Mouse (Mus musculus): Measurements from ENCODE around the gene Olfr761. TPM values are rescaled to one million over a fixed set of nuclear protein-coding genes. Genes with fewer than 3 reads are reported as not detected.
"Not testable (repeated sequence)": the region's sequence is repeated elsewhere in the genome, so short reads cannot be mapped to it uniquely, and the experiment has no call there.

The Olfr761 gene
- not detected in 2 replicates for total RNA-seq (2012; rRNA removed)

DNA sequence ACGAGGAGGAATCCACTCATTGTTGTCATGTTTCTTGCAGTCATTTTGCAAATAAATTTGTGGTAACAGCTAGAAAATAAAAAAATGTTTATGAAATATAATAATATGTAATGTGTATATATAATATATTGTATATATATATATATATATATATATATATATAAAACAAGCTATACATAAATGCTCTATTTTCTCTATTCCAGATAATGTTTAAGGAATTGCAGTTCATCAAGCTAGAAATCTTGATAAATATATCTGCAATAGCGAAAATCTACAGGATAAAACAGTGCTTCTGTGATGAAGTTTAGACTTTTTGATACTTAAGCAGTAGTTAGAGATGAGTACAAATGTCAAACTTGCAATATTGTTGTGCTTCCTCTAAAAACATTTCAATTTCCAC is at the start of gene Olfr761:
TSS of gene Olfr761 (minus strand) at position 101 of the 400 bp plus-strand sequence.
- H3K4me3 ChIP-seq (ENCODE audit: insufficient read depth in 1 of 2, low read depth in 1 of 2, low read length in 2 of 2, poor library complexity in 1 of 2, severe bottlenecking in 1 of 2): no peak within 1 kb of the TSS
- no peaks in the 10 kb centered on the region for H3K9me3 ChIP-seq (ENCODE audit: control insufficient read depth, insufficient read depth, low read depth, low read length)
- TF ChIP-seq ZC3H11A (IDR thresholded peaks at IDR 0.05; ENCODE audit: borderline replicate concordance, low read depth, low read length) (no peak), ZNF384 (IDR thresholded peaks at IDR 0.05; ENCODE audit: low read depth, low read length) (no peak), CHD2 (IDR thresholded peaks at IDR 0.05; ENCODE audit: low read depth, low read length) (no peak), HCFC1 (IDR thresholded peaks at IDR 0.05; ENCODE audit: borderline replicate concordance, insufficient read depth, low read length) (no peak), MAFK (IDR thresholded peaks at IDR 0.05; ENCODE audit: insufficient read depth, low read depth, low read length) (no peak)
- H3K9ac ChIP-seq (ENCODE audit: insufficient read depth, low read depth, low read length, poor library complexity, severe bottlenecking): no peak within 1 kb of the TSS
- no peaks in the 10 kb centered on the region for H3K36me3 ChIP-seq (ENCODE audit: control insufficient read depth, insufficient read depth, low read length, poor library complexity, severe bottlenecking)
- H3K27ac ChIP-seq (ENCODE audit: insufficient read depth, low read depth, low read length, poor library complexity, severe bottlenecking): no peak within 1 kb of the TSS
- no peaks in the 10 kb centered on the region for H3K4me1 ChIP-seq (ENCODE audit: control insufficient read depth in 2 of 2, insufficient read depth in 2 of 2, low read length in 2 of 2, poor library complexity in 1 of 2)
- in situ Hi-C loops (cut with MboI; ENCODE audit: low sequenced_read_pairs in 2 of 2, unreplicated experiment in 2 of 2): no loop called here
- DNase-seq (ENCODE audit: low read depth, low spot score): no peak

GRCm38 (mm10) chr17:37995635-37996307 is 42.9 kb upstream of the Olfr761 start:
- in situ Hi-C loops (cut with MboI; ENCODE audit: low sequenced_read_pairs in 2 of 2, unreplicated experiment in 2 of 2): no loop called here
- peak overlapping the region; percentile 87 for H3K9ac ChIP-seq (ENCODE audit: insufficient read depth, low read depth, low read length, poor library complexity, severe bottlenecking)
- H3K4me1 ChIP-seq (ENCODE audit: control insufficient read depth in 2 of 2, insufficient read depth in 2 of 2, low read length in 2 of 2, poor library complexity in 1 of 2): peaks cover 0 to 2% of the 10 kb centered on the region in 2 experiments; a peak in 2 of 4 replicates
- H3K4me3 ChIP-seq (ENCODE audit: insufficient read depth in 1 of 2, low read depth in 1 of 2, low read length in 2 of 2, poor library complexity in 1 of 2, severe bottlenecking in 1 of 2): peak overlapping the region; percentile 90 to 93
- H3K27ac ChIP-seq (ENCODE audit: insufficient read depth, low read depth, low read length, poor library complexity, severe bottlenecking): peak overlapping the region; percentile 88
- no peaks in the 10 kb centered on the region; the same call in 1 of the 2 replicates for H3K36me3 ChIP-seq (ENCODE audit: control insufficient read depth, insufficient read depth, low read length, poor library complexity, severe bottlenecking)
- peak; percentile 86 for DNase-seq (ENCODE audit: low read depth, low spot score)
- no peaks in the 10 kb centered on the region for H3K9me3 ChIP-seq (ENCODE audit: control insufficient read depth, insufficient read depth, low read depth, low read length)
- no peak for TF ChIP-seq ZC3H11A (IDR thresholded peaks at IDR 0.05; ENCODE audit: borderline replicate concordance, low read depth, low read length)
- TF ChIP-seq CHD2 (IDR thresholded peaks at IDR 0.05; ENCODE audit: low read depth, low read length): peak; percentile 90

- Histone ChIP-seq H3K36me3 (ENCODE audit: control insufficient read depth, insufficient read depth, low read length, poor library complexity, severe bottlenecking) (no peaks in the 10 kb centered on the region), H3K27ac (ENCODE audit: insufficient read depth, low read depth, low read length, poor library complexity, severe bottlenecking) (peak overlapping the region; percentile 78; the same call in 1 of the 2 replicates), H3K4me3 (ENCODE audit: insufficient read depth in 1 of 2, low read depth in 1 of 2, low read length in 2 of 2, poor library complexity in 1 of 2, severe bottlenecking in 1 of 2) (no peak overlapping the region), H3K9ac (ENCODE audit: insufficient read depth, low read depth, low read length, poor library complexity, severe bottlenecking) (no peak overlapping the region), H3K4me1 (ENCODE audit: control insufficient read depth in 2 of 2, insufficient read depth in 2 of 2, low read length in 2 of 2, poor library complexity in 1 of 2) (no peaks in the 10 kb centered on the region; a peak in 1 of 4 replicates), H3K9me3 (ENCODE audit: control insufficient read depth, insufficient read depth, low read depth, low read length) (no peaks in the 10 kb centered on the region)
- DNase-seq (ENCODE audit: low read depth, low spot score): peak; percentile 78
- in situ Hi-C loops (cut with MboI; ENCODE audit: low sequenced_read_pairs in 2 of 2, unreplicated experiment in 2 of 2): no loop called here
- TF ChIP-seq CHD2 (IDR thresholded peaks at IDR 0.05; ENCODE audit: low read depth, low read length) (peak; percentile 78), MAFK (IDR thresholded peaks at IDR 0.05; ENCODE audit: insufficient read depth, low read depth, low read length) (no peak)
Observed at GRCm38 (mm10) chr17:37990453-37990961, 37.6 kb upstream of the Olfr761 start.

GRCm38 (mm10) chr17:37973591-37973990 is 20.7 kb upstream of the Olfr761 start:
- TF ChIP-seq ZC3H11A (IDR thresholded peaks at IDR 0.05; ENCODE audit: borderline replicate concordance, low read depth, low read length) (no peak), HCFC1 (IDR thresholded peaks at IDR 0.05; ENCODE audit: borderline replicate concordance, insufficient read depth, low read length) (no peak), ZNF384 (IDR thresholded peaks at IDR 0.05; ENCODE audit: low read depth, low read length) (no peak), MAFK (IDR thresholded peaks at IDR 0.05; ENCODE audit: insufficient read depth, low read depth, low read length) (no peak), CHD2 (IDR thresholded peaks at IDR 0.05; ENCODE audit: low read depth, low read length) (no peak)
- Histone ChIP-seq H3K4me1 (ENCODE audit: control insufficient read depth in 2 of 2, insufficient read depth in 2 of 2, low read length in 2 of 2, poor library complexity in 1 of 2) (no peaks in the 10 kb centered on the region), H3K9ac (ENCODE audit: insufficient read depth, low read depth, low read length, poor library complexity, severe bottlenecking) (no peak overlapping the region), H3K4me3 (ENCODE audit: insufficient read depth in 1 of 2, low read depth in 1 of 2, low read length in 2 of 2, poor library complexity in 1 of 2, severe bottlenecking in 1 of 2) (no peak overlapping the region), H3K27ac (ENCODE audit: insufficient read depth, low read depth, low read length, poor library complexity, severe bottlenecking) (no peak overlapping the region), H3K36me3 (ENCODE audit: control insufficient read depth, insufficient read depth, low read length, poor library complexity, severe bottlenecking) (no peaks in the 10 kb centered on the region), H3K9me3 (ENCODE audit: control insufficient read depth, insufficient read depth, low read depth, low read length) (no peaks in the 10 kb centered on the region)
- in situ Hi-C loops (cut with MboI; ENCODE audit: low sequenced_read_pairs in 2 of 2, unreplicated experiment in 2 of 2): no loop called here
- DNase-seq (ENCODE audit: low read depth, low spot score): no peak

DNA sequence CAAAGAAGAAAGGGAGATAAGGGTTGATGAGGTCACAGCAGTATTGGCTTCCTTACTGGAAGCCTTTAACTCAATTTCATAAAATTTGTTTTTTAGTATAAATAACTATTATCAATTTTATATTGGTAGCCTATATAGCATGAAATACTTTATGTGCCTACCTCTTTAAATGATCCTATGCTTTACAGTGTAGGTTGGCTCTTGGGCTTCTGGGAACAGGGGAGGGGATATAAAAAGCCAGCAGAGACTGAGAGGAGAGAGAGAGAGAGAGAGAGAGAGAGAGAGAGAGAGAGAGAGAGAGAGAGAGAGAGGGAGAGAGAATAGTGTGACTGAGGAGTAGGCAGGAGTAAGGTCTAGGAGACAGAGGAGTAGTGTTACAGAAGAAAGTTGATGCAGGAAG is 32.6 kb downstream of the Olfr761 start, which contains the start of gene Olfr128:
TSS of gene Olfr128 (plus strand) at position 301 of the 400 bp plus-strand sequence.
- Histone ChIP-seq H3K4me1 (ENCODE audit: control insufficient read depth in 2 of 2, insufficient read depth in 2 of 2, low read length in 2 of 2, poor library complexity in 1 of 2) (no peaks in the 10 kb centered on the region), H3K9ac (ENCODE audit: insufficient read depth, low read depth, low read length, poor library complexity, severe bottlenecking) (no peak within 1 kb of the TSS), H3K9me3 (ENCODE audit: control insufficient read depth, insufficient read depth, low read depth, low read length) (no peaks in the 10 kb centered on the region), H3K36me3 (ENCODE audit: control insufficient read depth, insufficient read depth, low read length, poor library complexity, severe bottlenecking) (no peaks in the 10 kb centered on the region), H3K27ac (ENCODE audit: insufficient read depth, low read depth, low read length, poor library complexity, severe bottlenecking) (no peak within 1 kb of the TSS), H3K4me3 (ENCODE audit: insufficient read depth in 1 of 2, low read depth in 1 of 2, low read length in 2 of 2, poor library complexity in 1 of 2, severe bottlenecking in 1 of 2) (no peak within 1 kb of the TSS)
- in situ Hi-C loops (cut with MboI; ENCODE audit: low sequenced_read_pairs in 2 of 2, unreplicated experiment in 2 of 2): no loop called here
- no peak for DNase-seq (ENCODE audit: low read depth, low spot score)
- no peak for TF ChIP-seq ZC3H11A (IDR thresholded peaks at IDR 0.05; ENCODE audit: borderline replicate concordance, low read depth, low read length)
- TF ChIP-seq ZNF384 (IDR thresholded peaks at IDR 0.05; ENCODE audit: low read depth, low read length): no peak
- no peak for TF ChIP-seq CHD2 (IDR thresholded peaks at IDR 0.05; ENCODE audit: low read depth, low read length)
- no peak for TF ChIP-seq HCFC1 (IDR thresholded peaks at IDR 0.05; ENCODE audit: borderline replicate concordance, insufficient read depth, low read length)
- TF ChIP-seq MAFK (IDR thresholded peaks at IDR 0.05; ENCODE audit: insufficient read depth, low read depth, low read length): no peak

- in situ Hi-C loops (cut with MboI; ENCODE audit: low sequenced_read_pairs in 2 of 2, unreplicated experiment in 2 of 2); H3K9me3 ChIP-seq (ENCODE audit: control insufficient read depth, insufficient read depth, low read depth, low read length); H3K27ac ChIP-seq (ENCODE audit: insufficient read depth, low read depth, low read length, poor library complexity, severe bottlenecking); H3K9ac ChIP-seq (ENCODE audit: insufficient read depth, low read depth, low read length, poor library complexity, severe bottlenecking); H3K4me1 ChIP-seq (ENCODE audit: control insufficient read depth in 2 of 2, insufficient read depth in 2 of 2, low read length in 2 of 2, poor library complexity in 1 of 2); H3K36me3 ChIP-seq (ENCODE audit: control insufficient read depth, insufficient read depth, low read length, poor library complexity, severe bottlenecking); H3K4me3 ChIP-seq (ENCODE audit: insufficient read depth in 1 of 2, low read depth in 1 of 2, low read length in 2 of 2, poor library complexity in 1 of 2, severe bottlenecking in 1 of 2): not testable (repeated sequence)
- DNase-seq (ENCODE audit: low read depth, low spot score): peak; percentile 7
Observed at GRCm38 (mm10) chr17:37906821-37907220, 46.1 kb downstream of the Olfr761 start.

Measured in ES-E14 (cell line).